Mouse (Mus musculus): Measurements from ENCODE around the gene Rcl1.

The Rcl1 gene

DNA sequence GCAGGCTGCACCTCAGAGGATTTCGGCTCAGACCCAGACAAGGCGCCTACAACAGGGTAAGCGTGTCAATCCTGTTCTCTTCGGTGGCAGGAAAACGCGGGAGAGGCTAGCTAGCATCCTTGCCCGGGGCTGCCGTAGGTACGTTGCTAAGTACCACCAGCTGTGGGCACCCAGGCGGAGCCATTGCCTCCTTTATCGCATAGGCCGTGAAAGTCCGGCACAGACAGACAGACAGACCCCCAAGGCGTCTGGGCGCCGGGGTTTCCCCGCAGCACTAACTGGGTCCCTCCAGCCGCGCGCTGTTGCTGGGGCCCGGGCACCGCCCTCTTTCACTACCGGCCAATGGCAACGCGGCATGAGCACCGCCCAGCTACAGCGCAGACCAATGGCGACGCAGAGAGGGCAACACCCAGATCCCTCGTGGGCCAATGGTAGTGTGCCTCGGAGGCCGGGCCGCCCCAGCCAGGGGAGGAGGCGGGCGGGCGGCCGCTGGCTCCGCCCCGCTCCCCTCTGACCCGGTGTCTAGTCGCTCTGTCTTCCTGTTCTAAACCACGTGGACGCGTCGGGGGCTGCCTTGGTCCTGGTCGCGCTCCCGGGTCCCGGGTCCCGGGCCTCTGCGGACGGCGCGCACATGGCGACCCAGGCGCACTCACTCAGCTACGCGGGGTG, at the start of gene Rcl1:
Rcl1 (plus strand) TSS at position 502 of the 669 bp plus-strand sequence.
- DNase-seq (ENCODE audit: inconsistent ontology term), result peak; percentile 98

DNA sequence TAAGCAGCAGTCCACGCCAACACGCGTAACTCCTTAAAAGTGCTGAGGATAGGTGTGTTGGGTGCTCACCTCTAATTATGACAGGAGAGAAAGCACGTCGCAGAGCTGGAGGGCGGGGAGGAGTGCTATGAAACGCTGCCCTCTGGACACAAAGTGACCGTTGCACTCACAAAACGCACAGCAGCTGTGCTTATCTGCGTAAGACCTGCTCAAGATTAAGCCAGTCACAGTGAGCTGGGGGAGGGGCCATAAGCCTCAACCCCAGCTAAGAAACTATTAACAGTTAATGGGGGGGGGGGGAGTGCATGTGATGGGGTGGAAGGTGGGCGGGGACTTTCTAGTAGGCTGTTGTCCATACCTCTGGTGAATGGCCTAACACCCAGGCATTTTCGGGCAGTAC, 48.4 kb upstream of the Rcl1 start:
- DNase-seq (ENCODE audit: inconsistent ontology term), result no peak

DNA sequence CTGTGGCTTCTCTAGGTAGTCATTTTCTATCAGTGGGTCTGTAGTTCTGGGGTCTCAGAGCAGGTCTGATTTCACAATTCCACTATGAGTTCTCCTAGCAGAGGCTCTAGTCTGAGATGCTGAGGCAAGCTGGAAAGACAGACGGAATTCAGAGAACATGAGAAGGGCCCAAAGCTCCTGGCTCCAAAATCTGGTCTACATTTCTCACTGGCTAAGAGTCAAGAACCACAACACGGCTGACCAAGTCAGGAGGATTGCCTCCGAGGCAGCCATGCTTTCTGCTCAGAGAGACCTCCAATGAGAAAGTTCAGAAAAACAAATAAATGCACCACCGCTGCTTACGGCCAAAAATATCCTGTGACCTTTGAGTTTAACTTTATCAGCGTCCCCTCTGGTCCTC, 46.6 kb upstream of the Rcl1 start:
- no peak for DNase-seq (ENCODE audit: inconsistent ontology term)

DNA sequence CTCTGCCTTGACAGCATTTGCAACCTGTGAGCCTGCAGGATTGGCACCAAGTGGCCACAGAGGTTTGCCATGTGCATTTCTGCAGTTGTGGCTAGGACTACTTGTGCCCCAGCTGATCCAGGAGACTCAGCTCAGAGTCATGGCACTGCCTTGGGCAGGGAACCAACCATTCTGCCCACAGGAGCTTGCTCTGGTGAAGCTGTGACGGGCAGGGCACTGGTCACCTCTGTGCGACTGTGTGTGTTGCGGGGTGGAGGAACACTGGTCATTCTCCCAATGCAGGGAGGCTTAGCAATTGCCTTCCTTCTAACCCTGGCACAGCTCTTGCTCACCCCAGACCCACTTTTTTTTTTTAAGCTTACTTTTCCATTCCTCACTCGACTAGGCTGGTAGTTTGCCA, 45.7 kb upstream of the Rcl1 start:
- DNase-seq (ENCODE audit: inconsistent ontology term), result no peak

DNA sequence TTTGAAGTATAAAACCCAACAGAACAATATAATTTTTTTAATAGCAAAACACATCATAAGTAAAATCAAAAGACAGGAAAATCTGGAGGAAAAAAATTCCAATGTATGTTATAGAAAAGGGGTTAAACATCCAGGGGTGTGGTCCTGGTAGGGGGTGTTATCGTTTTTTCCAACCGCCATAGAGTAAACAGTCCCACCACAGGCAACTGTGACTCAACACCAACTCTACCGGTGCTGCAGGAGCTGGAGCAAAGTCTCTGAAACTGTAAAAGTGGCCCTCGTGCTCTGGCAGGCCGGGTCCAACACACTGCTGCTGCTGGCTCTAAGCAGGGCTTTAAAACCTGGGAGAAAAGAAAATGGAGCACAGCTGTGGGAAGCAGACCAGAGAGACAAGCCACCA, 42.4 kb upstream of the Rcl1 start:
- DNase-seq (ENCODE audit: inconsistent ontology term), result no peak

DNA sequence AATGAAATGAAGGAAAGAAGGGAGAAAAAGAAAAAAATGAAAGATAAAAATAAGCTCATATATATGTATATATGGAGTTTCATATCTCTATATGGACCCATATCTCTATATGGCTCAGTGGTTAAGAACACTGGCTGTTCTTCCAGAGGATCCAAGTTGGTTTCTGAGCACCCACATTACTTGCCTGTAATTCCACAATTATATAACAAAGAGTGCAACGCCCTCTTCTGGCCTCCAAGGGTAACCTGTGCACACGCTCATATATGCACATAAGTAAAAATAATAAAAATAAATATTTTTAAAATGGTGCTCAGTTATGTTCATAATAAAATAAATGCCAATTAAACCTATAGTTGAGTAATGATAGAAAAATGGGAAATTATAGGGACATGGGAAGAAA, 41.5 kb upstream of the Rcl1 start:
- DNase-seq (ENCODE audit: inconsistent ontology term), result no peak

DNA sequence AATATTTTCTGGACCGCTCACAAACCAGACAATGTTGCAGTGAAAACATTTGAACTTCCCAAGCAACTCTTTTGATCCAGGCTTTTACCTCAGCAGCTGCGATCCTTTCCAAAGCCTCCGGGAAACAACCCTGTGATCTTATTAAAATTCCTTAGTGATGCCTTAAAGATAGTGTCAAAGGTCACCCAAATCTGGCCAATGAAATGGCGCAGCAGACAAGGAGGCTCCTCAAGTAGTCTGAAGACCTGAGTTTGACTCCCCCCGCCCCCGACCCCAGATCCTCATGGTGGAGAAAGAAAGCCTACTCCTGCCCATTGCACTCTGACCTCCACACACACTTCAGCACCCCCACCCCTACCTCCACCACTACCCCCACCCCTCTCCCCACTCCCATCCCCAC, 40.9 kb upstream of the Rcl1 start:
- peak; percentile 31 for DNase-seq (ENCODE audit: inconsistent ontology term)

DNA sequence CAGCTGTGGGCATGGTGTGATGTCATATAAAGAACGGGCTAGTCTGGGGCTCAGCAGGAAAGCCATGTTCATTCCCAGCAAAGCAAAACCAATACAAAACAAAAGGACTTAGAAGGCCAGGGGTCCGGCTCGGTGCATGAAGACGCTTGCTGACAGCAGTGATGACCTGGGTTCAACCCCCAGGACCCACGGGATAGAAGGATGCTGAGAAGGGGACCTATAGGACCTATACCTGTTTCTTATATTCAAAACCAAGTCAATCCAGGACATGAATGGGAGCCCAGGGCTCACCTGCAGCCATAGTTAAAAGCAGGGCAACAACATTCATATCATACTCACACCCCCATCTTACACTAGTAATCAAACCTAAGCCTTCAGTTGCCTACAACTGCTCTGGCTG, 38.2 kb upstream of the Rcl1 start:
- no peak for DNase-seq (ENCODE audit: inconsistent ontology term)

DNA sequence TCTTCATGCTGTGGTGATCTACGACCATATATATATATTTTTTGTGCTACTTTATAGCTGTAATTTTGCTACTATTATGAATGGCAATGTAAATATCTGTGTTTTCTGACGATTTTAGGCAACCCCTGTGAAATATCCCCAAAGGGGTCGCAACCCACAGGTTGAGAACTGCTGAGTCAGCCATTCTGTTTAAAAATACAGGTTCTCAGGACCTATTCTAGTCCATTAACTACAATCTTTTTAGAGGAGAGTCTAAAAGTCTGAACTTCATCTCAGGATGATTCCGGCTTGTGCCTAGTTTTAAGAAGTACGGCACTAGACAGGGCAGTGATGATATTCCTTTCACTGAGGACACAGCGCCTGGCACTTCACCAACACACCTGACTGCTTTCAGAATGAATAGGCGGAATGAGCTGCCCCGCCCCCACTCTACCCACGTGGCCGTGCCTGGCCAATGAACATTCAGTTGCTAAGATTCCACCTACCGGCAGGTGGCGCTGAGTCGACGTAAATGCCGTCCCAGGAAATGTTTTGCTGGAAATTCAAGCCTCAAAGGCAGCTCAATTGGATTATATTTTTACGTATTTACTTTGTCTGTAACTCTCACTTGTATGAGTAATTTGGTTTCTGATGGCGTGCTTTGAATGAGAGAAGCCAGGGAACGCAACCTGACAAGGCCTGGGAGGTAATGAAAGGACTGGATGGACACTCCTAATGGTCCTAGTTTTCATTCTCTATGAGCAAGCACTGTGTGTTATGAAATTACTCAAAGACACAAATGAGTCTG, 37.4 kb upstream of the Rcl1 start:
- peak; percentile 83 for DNase-seq (ENCODE audit: inconsistent ontology term)

DNA sequence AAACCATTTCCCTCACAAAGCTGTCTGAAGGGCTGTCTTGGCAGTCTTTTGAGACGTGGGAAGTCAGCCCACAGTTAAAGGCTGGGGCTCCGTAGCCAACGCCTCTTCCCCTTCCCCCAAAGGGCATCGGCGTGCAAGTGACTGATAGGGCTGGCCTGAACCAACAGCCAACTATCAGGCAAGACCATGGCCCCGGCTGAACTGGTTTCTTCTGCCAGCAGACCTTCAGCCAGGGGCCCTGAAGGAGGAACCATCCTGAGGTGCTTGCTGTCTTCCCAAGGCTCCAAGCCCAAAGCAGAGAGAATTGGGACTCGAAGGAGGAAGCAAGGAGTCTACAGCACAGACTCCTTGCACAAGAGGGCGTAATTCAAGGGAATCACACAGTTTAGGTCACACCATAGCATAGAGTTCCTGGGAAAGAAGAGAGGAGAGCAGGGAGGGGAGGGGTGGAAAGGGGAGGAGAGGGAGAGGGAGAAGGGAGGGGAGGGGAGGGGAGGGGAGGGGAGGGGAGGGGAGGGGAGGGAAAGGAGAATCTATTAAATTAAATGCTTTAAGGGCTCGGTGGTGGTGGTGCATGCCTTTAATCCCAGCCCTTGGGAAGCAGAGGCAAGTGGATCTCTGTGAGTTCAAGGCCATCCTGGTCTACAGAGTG, 36.6 kb upstream of the Rcl1 start:
- no peak for DNase-seq (ENCODE audit: inconsistent ontology term)

DNA sequence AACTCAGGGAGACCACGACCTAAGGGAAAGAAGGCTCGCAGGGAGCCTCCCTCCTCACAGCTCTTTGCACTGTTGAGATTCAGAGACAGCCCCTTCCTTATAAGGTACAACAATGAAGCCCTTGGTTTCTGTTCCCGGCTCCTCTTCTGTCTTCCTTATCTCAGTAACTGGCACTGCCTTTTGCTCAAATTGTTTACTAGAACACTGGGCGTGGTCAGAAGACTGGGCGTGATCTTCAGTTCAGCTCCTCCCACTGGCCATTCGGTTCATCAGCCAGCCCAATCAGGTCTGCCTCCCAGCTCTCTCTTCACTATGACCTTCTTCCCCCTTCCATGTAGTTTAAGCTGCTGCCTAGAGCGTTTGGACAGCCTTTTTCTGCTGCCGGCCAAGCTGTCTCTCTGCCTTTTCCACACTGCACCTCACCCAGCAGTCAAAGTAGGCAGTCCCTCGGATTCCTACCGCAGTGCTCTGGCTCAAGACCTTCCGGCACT, 34.1 kb upstream of the Rcl1 start:
- peak; percentile 62 for DNase-seq (ENCODE audit: inconsistent ontology term)

DNA sequence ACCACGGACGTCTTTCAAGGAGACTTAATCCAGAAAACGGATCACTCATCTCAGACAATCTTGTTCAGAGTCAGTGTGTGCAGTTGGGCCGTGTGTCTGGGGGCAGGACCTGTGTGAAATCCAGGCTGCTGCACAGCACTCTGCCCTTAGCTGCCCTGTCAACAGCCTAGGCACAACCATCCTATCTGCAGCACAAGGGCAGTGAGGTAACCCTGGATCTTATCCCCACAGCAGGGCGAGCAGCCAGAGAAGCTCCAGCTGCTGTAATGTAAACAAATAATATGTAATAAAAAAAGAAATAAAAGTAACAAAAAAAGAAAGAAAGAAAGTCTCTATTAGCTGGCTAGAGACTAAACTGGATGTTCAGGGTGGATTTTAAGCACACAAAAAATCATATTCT, 32.0 kb upstream of the Rcl1 start:
- DNase-seq (ENCODE audit: inconsistent ontology term), result no peak

DNA sequence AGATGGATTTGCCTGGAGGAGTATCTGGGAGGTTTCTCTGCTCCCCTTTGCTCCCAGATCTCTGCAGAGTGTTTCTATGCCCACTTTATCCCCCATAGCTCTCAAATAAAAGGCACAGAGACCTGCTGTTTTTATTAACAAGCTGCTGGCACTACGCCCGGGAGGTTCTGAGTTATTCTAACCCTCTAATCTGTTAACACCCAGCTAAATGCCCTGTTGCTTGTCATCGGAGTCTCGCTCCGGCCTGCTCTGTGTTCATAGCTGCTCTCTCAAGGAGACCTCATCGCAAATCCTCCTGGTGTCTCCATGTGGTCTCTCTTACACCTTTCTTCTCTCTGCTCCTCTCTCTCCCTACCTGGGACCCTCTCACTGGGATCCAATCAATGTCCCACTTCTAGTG, 26.4 kb upstream of the Rcl1 start:
- peak; percentile 35 for DNase-seq (ENCODE audit: inconsistent ontology term)

DNA sequence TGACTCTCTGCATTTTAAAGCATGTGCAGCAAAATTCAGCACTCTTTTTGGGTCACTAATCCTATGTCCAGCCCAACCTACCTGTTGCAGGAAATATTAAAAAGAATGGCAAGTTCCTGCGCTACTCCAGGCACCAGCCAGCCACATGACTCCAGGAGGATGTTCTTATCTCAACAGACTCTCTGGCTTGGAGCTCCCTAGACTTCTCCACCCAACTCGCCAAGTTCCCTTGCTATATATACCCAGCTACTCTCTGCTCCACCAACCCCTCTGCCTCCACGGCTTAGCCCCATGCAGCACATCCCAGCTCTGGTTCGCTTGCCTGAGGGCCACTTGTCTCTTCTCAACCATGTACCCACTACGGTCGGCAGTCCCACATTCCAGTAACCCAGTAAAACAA, 12.5 kb upstream of the Rcl1 start:
- DNase-seq (ENCODE audit: inconsistent ontology term), result no peak

DNA sequence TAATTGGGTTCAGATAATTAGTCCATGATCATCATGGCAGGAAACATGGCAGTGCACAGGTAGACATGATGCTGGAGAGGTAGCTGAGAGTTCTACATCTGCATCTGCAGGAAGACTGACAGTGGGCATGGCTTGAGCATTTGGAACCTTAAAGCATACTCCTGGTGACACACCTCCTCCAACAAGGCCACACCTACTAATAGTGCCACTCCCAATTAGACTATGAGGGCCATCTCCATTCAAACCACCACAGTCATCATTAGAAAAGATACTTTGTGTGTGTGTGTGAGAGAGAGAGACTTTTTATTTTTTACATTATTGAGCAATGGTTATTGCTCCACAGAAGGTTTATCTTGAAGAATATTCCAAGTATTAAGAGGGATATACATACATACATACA, 9.0 kb upstream of the Rcl1 start:
- no peak for DNase-seq (ENCODE audit: inconsistent ontology term)

DNA sequence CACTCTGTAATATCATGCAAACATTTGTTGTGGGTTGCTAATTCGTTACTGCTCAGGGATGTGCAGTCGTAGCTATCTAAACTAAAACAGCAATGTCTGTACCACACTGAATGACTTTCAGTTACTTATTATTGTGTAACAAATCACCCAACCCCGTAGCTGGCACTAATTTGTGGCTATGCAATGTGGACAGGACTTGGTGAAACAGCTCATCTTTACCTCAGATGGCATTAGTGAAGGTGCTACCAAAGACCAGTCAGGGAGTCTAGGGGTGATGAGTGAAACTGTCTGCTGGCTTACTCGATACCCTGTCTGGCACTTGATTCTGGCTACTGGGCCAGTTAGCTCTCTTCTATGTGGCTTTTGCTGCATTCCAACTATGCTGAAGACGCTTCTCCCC, 2.1 kb upstream of the Rcl1 start:
- DNase-seq (ENCODE audit: inconsistent ontology term), result no peak

DNA sequence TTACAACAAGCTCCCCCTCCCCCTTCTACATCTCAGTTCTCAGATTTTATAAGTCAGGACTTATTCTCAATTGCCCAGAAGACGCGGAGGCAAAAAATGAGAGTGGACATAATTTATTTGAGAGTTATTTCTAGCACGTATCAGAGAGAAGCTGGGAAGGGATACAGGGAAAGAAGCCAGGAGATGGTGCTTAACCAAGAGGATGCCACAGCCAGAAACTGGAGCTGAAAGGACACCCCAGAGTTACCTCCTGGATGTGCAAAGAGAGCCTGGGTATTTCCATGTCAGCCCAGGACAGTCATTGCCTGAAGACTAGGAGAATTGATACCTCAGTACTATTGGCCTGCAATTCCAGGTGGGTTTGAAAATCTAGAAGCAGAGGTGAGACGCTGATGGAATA, 1.6 kb upstream of the Rcl1 start:
- DNase-seq (ENCODE audit: inconsistent ontology term), result no peak

DNA sequence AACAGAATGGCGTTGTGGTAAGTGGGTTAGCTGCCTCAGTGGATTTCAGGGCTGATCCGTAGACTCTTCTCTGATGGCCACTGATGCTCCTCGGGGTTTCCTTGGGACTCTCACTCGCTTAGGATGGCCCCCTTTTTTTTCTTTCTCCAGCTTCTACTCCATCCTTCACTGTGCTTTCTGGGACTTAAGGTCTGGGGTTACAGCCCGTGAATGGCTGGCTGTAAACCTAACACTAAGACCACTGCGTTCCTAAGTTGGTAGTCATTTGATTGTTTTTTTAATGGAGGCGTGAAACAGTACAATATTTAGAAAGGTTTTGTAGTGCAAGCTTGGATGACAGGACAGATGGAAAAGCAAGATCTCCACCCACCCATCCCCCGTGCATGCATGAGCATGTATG, 914 bp upstream of the Rcl1 start:
- peak; percentile 1 for DNase-seq (ENCODE audit: inconsistent ontology term)

DNA sequence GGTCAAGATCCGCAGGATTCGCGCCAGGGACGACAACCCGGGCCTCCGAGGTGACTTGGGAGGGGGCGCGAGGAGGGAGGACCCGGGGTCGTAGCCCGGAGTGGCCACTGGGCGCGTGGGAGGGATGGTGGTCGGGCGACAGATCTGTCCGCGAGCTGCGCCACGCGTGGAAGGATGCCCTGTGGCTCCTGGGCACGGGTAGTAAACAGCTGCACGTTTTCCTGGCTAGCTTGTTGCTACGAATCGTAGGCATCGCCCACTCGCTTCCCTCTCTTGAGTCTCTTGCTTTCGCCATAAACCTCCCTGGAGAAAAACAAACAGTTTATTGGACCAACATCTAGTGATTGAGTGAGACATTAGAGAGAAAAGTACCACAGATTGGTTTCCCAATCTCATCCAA, 416 bp downstream of the Rcl1 start:
- no peak for DNase-seq (ENCODE audit: inconsistent ontology term)

DNA sequence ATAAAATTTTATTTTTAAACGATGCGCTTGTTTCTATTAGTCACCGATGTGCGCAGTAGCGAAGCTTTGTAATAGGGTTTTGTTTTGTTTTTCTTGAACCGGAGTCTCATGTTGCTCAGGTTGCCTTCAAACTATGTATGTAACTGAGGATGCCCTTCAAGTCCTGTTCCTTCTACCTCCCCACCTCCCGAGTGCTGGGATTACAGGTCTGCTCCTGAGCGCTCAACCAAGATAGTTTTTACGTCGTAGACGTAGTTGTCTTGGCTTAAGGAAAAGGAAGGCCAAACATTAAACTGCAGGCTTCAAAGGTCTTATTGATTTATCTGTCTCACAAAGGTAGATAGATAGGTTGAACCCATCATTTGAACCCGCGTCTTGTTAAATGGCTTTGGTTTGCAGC, 923 bp downstream of the Rcl1 start:
- DNase-seq (ENCODE audit: inconsistent ontology term), result peak; percentile 4

DNA sequence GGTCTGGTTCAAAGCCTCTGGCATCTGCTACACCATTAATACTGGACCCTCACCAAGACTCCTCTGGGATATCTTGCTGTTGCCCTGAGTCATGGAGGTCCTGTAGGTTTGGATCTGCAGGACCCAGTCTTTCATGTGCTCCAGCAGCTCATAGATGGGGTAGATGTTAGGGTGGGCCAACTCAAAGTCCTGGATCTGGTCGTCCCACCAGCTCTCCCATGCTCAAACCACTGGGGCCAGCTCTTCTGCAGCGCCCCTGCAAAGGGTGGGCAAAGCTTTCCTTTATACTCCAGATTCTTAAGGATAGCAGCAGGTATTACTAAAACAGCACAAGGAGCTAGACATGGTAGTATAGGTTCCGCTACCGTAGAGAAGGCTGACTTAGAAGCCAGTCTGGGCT, 4.6 kb downstream of the Rcl1 start:
- no peak for DNase-seq (ENCODE audit: inconsistent ontology term)

DNA sequence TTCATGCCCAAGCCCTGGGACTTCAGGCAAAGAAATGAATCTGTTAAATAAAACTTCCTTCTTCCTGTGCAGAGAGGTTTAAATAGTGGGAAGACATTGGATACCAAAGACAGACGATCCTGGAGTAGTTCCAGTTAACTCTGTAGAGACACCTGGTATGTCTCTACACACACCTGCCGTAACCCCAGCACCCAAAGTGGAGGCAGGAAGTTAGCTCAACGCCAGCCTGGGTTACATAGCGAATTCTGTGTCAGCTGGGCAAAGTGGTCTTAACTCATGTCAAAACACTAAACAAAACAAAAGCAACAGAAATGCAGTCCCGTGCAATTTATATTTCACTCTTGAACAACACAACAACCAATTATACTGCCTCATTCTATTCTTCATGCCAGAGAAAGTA, 5.1 kb downstream of the Rcl1 start:
- no peak for DNase-seq (ENCODE audit: inconsistent ontology term)

DNA sequence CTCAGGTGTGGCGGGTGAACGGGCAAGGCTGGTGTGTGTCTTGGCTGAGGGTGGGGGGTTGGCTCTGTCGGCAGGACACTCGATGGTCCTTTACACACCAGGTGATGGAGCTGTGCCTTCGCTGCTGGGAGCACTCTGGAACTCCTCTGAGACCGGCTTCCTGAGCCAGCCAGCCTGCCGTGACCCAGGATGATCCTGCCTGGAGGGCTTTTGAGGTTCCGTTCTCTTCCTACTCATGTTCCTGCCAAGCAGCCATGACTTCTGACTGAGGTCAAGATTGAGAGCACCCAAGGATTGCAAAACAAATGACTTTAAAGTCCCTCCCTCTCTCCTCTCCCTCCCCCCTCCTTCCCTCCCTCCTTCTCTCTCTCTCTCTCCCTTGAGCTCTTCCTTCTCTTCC, 11.5 kb downstream of the Rcl1 start:
- no peak for DNase-seq (ENCODE audit: inconsistent ontology term)
